Mouse (Mus musculus) neural tube, embryonic 10.5 days (tissue): ENCODE measurements at regions not wholly inside any gene's neighbourhood (a gene's known extent, or its start where the extent isn't known, plus 50 kb on each side); places are given as distances from the start of the nearest gene placed in this dataset.

ENCODE experiments used
- DNase-seq: peaks from one replicate; pipeline ENCODE4 v3.0.0-alpha.2; 2017; ENCODE audit warnings: low spot score; ENCODE audit errors: extremely low spot score

- no peak for DNase-seq
Observed at GRCm38 (mm10) chr17:83964454-83965211, 116.9 kb upstream of the Haao start.

DNA sequence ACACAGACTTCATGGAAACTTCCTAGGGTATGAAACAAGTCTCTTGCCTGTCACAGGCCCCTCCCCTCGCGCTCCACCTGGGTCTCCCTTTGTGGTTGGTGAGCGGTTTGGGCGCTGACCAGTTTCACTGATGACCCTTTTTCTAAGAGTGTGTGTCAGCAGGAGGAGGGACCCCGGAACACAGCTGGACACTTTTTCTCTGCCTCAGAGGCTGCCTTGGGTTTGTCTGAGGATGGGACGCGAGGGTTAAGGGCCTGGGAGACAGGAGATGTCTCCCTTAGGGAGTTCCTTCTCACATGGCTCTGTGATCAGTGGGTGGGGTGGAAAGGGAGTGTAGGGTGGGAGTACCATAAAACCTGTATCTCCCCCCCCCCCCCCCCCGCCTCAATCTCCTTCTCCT, 115.8 kb upstream of the Haao start:
- no peak for DNase-seq

DNA sequence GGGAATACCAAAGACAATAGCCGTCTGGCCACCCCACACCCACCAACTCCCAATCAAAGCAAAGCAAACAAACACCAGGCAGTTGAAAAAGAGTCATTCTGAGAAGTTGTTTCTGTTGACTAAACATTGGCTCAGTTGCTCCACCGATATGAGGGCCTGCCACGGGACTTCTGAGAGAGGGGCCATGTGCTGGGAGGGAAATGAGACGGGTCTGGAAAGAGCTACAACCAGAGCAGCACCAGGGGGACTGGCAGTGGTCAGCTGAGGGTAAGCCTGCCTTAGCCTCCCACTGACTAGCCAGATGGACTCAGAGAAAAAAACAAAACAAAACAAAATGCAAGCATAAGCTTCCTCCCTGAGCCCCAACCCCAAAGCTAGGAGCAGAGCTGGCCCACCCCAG, 115.1 kb upstream of the Haao start:
- no peak for DNase-seq

DNA sequence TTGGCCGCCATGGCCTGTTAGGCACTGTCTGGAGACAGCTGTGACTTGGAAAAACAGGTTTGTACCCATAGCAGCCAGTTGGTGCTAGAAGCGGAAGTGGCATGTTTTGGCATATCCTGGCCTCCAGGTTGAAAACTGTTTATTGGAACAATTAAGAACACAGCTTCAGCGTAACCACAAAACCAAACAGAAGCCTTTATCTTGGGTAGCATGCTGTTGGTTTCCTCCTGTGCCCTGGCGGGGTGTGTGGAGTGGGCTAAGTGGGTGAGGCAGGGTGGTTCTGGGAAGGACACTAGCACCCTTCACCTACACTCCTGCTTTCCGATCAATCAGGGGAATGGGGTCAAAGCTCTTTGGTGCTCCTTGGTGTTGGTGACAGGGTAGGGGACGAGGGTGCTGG, 114.4 kb upstream of the Haao start:
- no peak for DNase-seq

- DNase-seq: no peak
Observed at GRCm38 (mm10) chr17:83960821-83961220, 113.1 kb upstream of the Haao start.

DNA sequence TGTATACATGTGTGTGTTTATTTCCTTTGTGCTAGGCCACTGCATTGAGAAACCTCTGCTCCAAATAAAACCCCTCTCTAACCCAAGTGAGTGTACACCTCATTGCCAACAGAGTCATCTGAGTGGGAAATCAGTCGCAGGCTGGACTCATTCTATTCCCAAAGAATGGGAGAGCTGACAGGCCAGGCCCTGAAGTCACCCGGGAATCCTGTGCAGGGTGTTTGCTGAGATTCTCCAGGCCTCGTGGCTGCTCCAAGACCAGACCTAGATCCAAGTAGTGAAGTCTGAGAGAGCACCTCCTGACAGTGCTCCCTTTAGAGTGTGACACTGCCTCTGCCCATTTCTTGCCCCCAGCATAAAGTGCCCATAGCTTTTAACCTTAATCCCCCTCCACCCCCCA, 112.4 kb upstream of the Haao start:
- DNase-seq: no peak

GRCm38 (mm10) chr17:83959159-83959848, 111.5 kb upstream of the Haao start:
- DNase-seq: no peak

DNA sequence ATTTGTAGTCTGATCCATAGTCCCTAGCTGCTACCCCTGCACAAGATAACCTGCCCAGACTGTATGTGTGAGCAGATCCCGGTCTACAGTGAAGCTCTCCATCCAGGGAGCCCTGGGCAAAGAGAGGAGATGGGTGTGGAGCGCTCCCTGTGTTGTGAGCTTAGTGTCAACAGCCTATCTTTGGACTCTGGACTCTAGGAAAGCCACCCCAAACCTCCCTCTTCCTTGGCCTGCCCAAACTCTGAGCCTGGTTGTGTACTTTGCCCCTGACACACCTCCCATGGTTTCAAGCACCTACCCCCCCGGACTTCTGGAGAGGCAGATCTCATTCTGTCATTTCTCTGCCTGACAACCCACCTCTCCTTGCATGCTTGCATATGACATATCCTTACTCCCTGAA, 110.9 kb upstream of the Haao start:
- no peak for DNase-seq

DNA sequence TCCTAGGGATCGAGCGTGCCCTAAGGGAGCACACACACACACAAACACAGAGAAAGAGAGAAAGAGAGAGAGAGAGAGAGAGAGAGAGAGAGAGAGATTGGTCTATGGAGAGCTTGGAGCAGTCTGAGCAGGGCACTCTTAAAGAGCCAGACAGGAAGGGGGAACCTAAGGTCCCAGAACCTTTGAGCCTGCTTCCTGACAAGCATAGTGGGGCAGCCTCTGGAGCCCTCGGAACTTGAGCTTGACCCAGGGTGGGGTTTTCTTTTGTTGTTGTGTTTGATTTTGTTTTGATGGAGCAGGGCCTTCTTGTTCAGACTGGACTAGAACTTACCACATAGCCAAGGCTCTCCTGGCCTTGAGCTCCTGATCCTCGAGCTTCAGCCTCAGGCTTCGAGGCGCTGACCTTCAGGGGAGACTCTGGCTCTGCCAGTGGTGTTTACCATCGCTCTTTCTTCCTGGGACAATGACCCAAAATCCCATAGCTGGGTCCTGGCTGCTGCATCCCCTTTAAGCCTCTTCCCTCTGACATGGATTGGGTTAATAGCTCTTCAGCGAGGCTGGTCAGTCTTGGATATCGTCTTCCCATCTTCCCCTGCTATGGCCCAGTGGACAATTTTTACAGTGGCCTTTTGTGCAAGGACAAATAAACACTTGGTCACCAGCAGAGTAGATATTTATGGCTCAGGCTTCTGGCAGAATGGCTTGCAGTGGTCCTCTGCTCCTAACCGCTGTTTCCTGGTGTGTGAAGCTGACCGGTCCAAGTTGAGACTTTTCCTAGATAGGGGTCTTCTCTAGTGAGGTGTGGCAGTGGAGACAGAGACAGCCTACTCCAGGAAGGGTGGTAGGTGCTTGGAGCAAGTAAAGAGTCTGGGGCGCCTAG, 110.1 kb upstream of the Haao start:
- no peak for DNase-seq

- DNase-seq: no peak
Observed at GRCm38 (mm10) chr17:83956821-83957565, 109.2 kb upstream of the Haao start.

- DNase-seq: no peak
Observed at GRCm38 (mm10) chr17:83955978-83956377, 108.2 kb upstream of the Haao start.

DNA sequence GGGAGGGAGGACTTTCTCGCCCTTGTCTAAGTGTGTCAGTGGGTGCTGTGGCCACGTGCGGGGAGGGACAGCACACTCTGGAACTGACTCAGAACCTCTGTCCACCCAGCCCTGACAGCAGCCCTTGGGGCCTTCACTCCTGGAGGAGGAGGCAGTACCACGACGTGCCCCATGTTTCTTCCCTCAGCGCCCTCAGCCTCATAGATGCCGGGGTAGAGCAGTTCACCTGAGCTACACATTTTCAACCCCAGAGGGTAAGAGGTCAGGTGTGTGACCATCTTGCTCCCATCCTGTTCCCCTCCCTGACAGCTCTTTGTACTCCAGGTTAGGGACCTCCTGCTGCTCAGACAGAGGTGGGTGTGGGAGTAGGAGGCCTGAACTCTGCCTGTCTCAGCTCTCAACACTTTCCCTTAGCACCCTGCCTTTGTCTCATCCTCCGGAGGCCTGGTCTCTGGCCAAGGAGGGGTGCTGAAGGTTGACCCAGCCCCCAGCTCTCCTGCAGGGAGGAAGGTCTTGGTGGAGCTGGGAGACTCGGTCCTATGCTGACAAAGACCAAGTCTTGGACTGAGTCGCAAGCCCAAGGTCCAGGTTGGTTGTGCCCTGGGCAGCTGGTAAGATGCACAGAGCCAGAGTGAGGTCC, 107.4 kb upstream of the Haao start:
- no peak for DNase-seq

DNA sequence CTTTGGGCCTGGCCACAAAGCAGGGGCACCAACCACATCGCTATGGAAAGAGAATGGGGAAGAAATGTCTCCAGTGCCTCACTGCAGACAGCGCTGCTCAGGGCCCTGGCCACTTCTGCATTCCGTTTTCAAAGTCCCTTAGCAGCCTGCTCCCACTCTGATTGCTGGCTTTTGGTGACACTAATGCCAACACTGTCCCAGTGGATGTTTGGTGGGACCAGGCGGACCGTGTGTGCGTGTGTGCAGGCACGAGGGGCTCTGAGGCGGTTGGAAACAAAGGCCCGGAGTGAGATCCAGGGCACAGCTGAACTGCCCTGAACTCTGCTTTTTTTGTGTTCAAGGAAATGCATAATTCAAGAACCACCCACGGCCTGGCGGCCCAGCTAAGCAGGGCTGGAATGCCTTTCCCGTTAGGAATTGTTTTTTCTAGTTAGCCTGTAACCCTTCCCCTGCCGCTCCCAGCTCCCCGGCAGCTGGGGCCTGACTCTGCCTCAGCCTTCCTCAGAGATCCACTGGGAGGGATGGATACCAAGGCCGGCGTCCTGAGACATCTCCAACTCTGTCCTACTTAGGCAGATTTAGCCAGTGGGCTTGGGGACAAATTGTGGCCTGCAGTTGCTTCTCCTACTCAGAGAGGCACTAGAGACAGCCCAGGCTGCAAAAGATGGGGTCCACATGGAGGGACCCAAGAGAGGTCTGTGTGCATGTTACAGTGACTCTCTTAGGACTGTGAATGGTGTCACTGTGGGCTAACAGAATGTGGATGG, 106.7 kb upstream of the Haao start:
- DNase-seq: peak; percentile 74

DNA sequence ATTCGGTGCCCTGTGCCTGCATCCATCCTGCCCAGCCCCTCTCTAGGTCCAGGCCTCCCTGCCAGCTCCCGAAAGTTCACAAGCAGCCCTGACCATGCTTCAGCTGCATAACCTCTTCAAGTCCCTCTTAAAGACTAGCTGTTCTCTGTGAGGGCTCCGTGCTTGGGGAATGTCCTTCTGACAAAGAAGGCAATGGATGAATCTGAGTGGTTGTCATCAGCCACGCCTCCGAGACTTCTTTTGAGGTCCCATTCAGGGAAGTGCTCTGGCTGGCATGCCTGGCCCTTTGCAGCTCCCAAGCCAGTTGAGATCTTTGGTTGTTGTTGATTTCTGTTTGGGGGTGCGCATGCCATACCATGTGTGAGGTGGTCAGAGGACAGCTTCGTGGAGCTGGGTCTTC, 105.9 kb upstream of the Haao start:
- DNase-seq: no peak

DNA sequence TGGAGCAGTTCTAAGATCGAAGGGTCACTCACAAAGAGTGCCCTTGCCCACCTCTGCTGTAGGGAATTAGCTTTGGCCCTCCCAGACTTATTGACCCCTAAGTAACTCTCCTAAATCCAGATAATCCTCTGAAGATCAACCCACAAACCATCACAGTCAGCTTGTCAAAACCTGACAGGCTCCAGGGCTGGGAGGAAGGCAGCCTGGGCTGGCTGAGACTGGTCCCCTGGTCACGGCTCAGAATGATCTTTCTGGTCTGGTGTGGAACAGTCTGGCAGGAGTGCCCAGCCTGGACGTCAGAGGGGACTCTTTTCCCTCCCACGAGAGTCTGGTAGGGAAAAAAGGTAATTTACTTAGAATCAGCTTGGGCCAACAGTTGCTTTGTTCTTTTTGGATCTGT, 99.0 kb upstream of the Haao start:
- no peak for DNase-seq

DNA sequence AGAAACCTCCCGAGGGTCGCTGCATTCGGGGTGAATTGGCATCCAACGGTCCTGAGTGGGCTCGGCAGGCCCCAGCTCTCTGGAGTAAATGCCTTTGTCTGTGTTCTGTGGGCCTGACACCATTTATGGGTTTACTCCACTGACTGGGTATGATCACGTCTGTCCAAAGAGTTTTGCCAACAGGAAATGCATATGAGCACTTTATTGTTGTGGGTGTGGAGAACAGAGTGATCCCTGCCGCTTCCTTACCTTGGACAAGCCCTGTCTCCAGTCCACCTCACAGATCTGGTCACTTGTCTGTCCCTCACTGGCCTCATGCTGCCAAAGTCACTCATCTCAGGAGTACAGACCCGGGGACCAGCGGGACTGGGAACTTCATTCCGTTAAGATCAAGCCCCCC, 91.6 kb upstream of the Haao start:
- DNase-seq: no peak

GRCm38 (mm10) chr17:83938671-83939244, 91.0 kb upstream of the Haao start:
- no peak for DNase-seq

DNA sequence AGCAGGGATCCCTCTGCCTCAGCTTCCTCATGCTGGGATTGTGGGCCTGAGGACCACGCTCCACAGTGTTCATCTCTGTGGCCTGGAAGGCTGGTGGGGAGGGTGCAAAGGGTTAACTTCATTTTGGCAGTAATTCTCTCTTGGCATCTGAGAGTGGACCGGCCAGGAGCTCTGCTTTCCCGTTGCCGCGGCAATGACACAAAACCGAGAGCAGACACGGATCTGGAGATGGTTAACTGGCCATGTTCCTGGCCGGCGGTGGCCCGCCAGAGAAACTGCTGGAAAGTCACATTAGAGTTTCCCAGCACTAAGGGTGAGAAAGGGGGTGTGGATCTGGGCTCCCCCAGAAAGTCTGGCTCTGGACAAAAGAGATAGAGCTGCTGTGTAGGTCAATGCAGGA, 89.8 kb upstream of the Haao start:
- no peak for DNase-seq

DNA sequence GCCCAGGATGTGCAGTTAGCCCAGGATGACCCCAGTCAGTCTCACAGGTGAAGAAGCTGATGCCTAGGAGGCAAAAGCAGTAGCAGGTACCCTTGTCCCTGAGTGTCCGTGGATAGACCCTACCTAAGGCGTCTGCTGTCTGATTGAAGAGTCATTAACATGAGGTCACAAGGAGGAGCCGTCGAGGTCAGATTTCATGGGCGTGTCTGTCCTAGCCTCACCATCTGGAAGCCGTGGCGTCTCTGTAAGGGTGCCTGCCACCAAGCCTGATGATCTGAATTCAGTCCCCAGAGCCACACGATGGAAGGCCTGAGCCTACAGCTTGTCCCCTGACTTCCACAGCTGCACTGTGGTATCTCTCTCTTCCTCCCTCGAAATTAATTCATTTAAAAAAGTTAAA, 88.9 kb upstream of the Haao start:
- no peak for DNase-seq

DNA sequence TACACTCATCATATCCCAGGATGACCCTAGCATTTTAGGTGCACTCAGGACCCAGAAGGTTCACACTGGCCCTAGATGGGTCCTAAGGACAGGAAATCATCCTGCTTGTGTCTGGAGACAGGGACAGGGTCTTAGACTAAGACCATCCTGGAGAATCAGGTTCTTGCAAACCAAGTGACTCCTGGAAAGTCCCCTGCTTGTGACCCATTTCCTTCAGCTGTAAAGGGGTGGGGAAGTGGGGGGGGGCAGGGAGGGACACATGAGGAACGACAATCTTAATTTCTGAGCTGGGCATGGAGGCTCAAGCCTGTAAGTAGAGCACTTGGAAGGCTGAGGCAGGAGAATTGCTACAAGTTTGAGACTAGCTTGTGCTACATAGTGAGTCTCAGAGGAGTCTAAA, 88.2 kb upstream of the Haao start:
- no peak for DNase-seq
